Mouse (Mus musculus) MEL (cell line): ENCODE measurements around the gene Arhgap24. TPM values are rescaled to one million over a fixed set of nuclear protein-coding genes. Genes with fewer than 3 reads are reported as not detected.

Experiments used
- DNase-seq: peaks from one replicate; pipeline ENCODE4 v3.0.0; 2011; ENCODE audit warnings: low read depth, low spot score
- H3K27ac ChIP-seq: 2 replicates; pipeline ENCODE4 v1.5.1; 2012; ENCODE audit warnings: low read depth, mild to moderate bottlenecking, control low read depth, low read length, moderate library complexity; ENCODE audit not compliant: control insufficient read depth
- H3K27me3 ChIP-seq, 2 experiments: fragments of 150-350 bp in 1 of 2; sonication (generic) in 1 of 2; 2 replicates each; pipeline ENCODE4 v1.6.1; 2012; ENCODE audit warnings: low read length in 2 of 2, mild to moderate bottlenecking in 2 of 2, improper control_type of control experiment in 1 of 2, moderate library complexity in 1 of 2; ENCODE audit not compliant: insufficient read depth in 2 of 2, control insufficient read depth in 1 of 2
- H3K36me3 ChIP-seq, 2 experiments: 2 replicates each; pipeline ENCODE4 v1.6.1; 2012 to 2014; ENCODE audit warnings: low read length in 2 of 2, improper control_type of control experiment in 1 of 2, inconsistent platforms in 1 of 2, mild to moderate bottlenecking in 1 of 2; ENCODE audit not compliant: insufficient read depth in 2 of 2, control insufficient read depth in 1 of 2
- H3K4me1 ChIP-seq, 2 experiments: fragments of 150-350 bp in 1 of 2; sonication (generic) in 1 of 2; 2 replicates each; pipeline ENCODE4 v1.6.1; 2012; ENCODE audit warnings: low read length in 2 of 2, improper control_type of control experiment in 1 of 2, mild to moderate bottlenecking in 1 of 2; ENCODE audit not compliant: insufficient read depth in 2 of 2, control insufficient read depth in 1 of 2
- H3K4me3 ChIP-seq, 2 experiments: fragments of 150-350 bp in 1 of 2; sonication (generic) in 1 of 2; 2 replicates each; pipeline ENCODE4 v1.5.1; 2012; ENCODE audit warnings: low read depth in 2 of 2, low read length in 2 of 2, mild to moderate bottlenecking in 2 of 2, moderate library complexity in 2 of 2, control low read depth in 1 of 2, improper control_type of control experiment in 1 of 2; ENCODE audit not compliant: control insufficient read depth in 1 of 2, insufficient read depth in 1 of 2
- H3K79me2 ChIP-seq: 2 replicates; pipeline ENCODE4 v1.6.1; 2012; ENCODE audit warnings: mild to moderate bottlenecking, low read length, moderate library complexity; ENCODE audit not compliant: control insufficient read depth, poor library complexity, insufficient read depth
- H3K9ac ChIP-seq: 2 replicates; pipeline ENCODE4 v1.6.1; 2012; ENCODE audit warnings: low read depth, mild to moderate bottlenecking, control low read depth, low read length, moderate library complexity; ENCODE audit not compliant: control insufficient read depth, poor library complexity, severe bottlenecking
- H3K9me3 ChIP-seq: fragments of 150-350 bp; sonication (generic); replicated peaks from 2 replicates; pipeline ENCODE4 v1.6.1; 2012; ENCODE audit warnings: mild to moderate bottlenecking, low read length, improper control_type of control experiment, moderate library complexity; ENCODE audit not compliant: insufficient read depth
- BHLHE40 ChIP-seq: IDR thresholded peaks from 2 replicates; pipeline ENCODE4 v1.6.1; 2012; ENCODE audit warnings: low read depth, mild to moderate bottlenecking, inconsistent platforms, low read length, improper control_type of control experiment, borderline replicate concordance
- CHD1 ChIP-seq: IDR thresholded peaks from 2 replicates; pipeline ENCODE4 v1.6.1; 2012; ENCODE audit warnings: low read depth, mild to moderate bottlenecking, inconsistent platforms, low read length, improper control_type of control experiment
- CTCF ChIP-seq, 3 experiments: IDR thresholded peaks in 2 of 3; conservative IDR thresholded peaks in 1 of 3; 2 replicates each; pipeline ENCODE4 v1.5.1; 2011 to 2012; ENCODE audit warnings: low read length in 3 of 3, low read depth in 2 of 3, mild to moderate bottlenecking in 2 of 3, improper control_type of control experiment in 1 of 3, inconsistent platforms in 1 of 3, mixed read lengths in 1 of 3, moderate library complexity in 1 of 3; ENCODE audit not compliant: control insufficient read depth in 1 of 3, insufficient read depth in 1 of 3, poor library complexity in 1 of 3, severe bottlenecking in 1 of 3
- E2F4 ChIP-seq: IDR thresholded peaks from 2 replicates; pipeline ENCODE4 v1.6.1; 2011; ENCODE audit warnings: low read depth, low read length, improper control_type of control experiment, borderline replicate concordance
- ELF1 ChIP-seq: IDR thresholded peaks from 2 replicates; pipeline ENCODE4 v1.6.1; 2014; ENCODE audit warnings: low read depth, mild to moderate bottlenecking, inconsistent platforms, low read length, improper control_type of control experiment, moderate library complexity
- ETS1 ChIP-seq: IDR thresholded peaks from 2 replicates; pipeline ENCODE4 v1.6.1; 2012; ENCODE audit warnings: low read depth, mild to moderate bottlenecking, inconsistent platforms, low read length, improper control_type of control experiment, moderate library complexity
- GABPA ChIP-seq: IDR thresholded peaks from 2 replicates; pipeline ENCODE4 v1.6.1; 2012; ENCODE audit warnings: low read depth, mild to moderate bottlenecking, inconsistent platforms, low read length, improper control_type of control experiment, moderate library complexity
- GATA1 ChIP-seq: IDR thresholded peaks from 2 replicates; pipeline ENCODE4 v1.6.1; 2011; ENCODE audit warnings: low read depth, low read length, improper control_type of control experiment
- HCFC1 ChIP-seq: IDR thresholded peaks from 2 replicates; pipeline ENCODE4 v1.6.1; 2012; ENCODE audit warnings: low read depth, mild to moderate bottlenecking, inconsistent platforms, low read length, improper control_type of control experiment, moderate library complexity
- JUND ChIP-seq: IDR thresholded peaks from 2 replicates; pipeline ENCODE4 v1.6.1; 2011; ENCODE audit warnings: low read depth, mild to moderate bottlenecking, improper control_type of control experiment, low read length
- MAX ChIP-seq: IDR thresholded peaks from 2 replicates; pipeline ENCODE4 v1.6.1; 2011; ENCODE audit warnings: low read length, improper control_type of control experiment
- MXI1 ChIP-seq: IDR thresholded peaks from 2 replicates; pipeline ENCODE4 v1.6.1; 2011; ENCODE audit warnings: mild to moderate bottlenecking, low read depth, low read length, improper control_type of control experiment
- MYC ChIP-seq: IDR thresholded peaks from 2 replicates; pipeline ENCODE4 v1.6.1; 2011; ENCODE audit warnings: low read depth, mild to moderate bottlenecking, low read length, improper control_type of control experiment, moderate library complexity
- NELFE ChIP-seq: IDR thresholded peaks from 2 replicates; pipeline ENCODE4 v1.6.1; 2011; ENCODE audit warnings: low read depth, low read length, improper control_type of control experiment
- NRF1 ChIP-seq: IDR thresholded peaks from 2 replicates; pipeline ENCODE4 v1.6.1; 2014; ENCODE audit warnings: low read depth, mild to moderate bottlenecking, inconsistent platforms, low read length, improper control_type of control experiment, moderate library complexity; ENCODE audit not compliant: poor library complexity, insufficient read depth, severe bottlenecking
- POLR2AphosphoS5 ChIP-seq: IDR thresholded peaks from 2 replicates; pipeline ENCODE4 v1.6.1; 2012; ENCODE audit warnings: low read depth, borderline replicate concordance, mild to moderate bottlenecking, inconsistent platforms, low read length, moderate library complexity, mixed read lengths
- RAD21 ChIP-seq: IDR thresholded peaks from 2 replicates; pipeline ENCODE4 v1.6.1; 2011; ENCODE audit warnings: mild to moderate bottlenecking, low read depth, low read length, improper control_type of control experiment
- SIN3A ChIP-seq: IDR thresholded peaks from 2 replicates; pipeline ENCODE4 v1.6.1; 2012; ENCODE audit warnings: low read length, improper control_type of control experiment, inconsistent platforms
- TBP ChIP-seq: IDR thresholded peaks from 2 replicates; pipeline ENCODE4 v1.8.0; 2011; ENCODE audit warnings: low read depth, low read length, improper control_type of control experiment
- TCF12 ChIP-seq: IDR thresholded peaks from 2 replicates; pipeline ENCODE4 v1.6.1; 2014; ENCODE audit warnings: low read depth, mild to moderate bottlenecking, inconsistent platforms, low read length, improper control_type of control experiment, moderate library complexity
- USF1 ChIP-seq: IDR thresholded peaks from 2 replicates; pipeline ENCODE4 v1.6.1; 2014; ENCODE audit warnings: low read depth, mild to moderate bottlenecking, inconsistent platforms, low read length, improper control_type of control experiment, moderate library complexity
- ZC3H11A ChIP-seq: IDR thresholded peaks from 2 replicates; pipeline ENCODE4 v1.6.1; 2012; ENCODE audit warnings: low read depth, mild to moderate bottlenecking, inconsistent platforms, low read length, improper control_type of control experiment
- ZMIZ1 ChIP-seq: IDR thresholded peaks from 2 replicates; pipeline ENCODE4 v1.6.1; 2012; ENCODE audit warnings: low read depth, mild to moderate bottlenecking, inconsistent platforms, low read length, improper control_type of control experiment, moderate library complexity
- ZNF384 ChIP-seq: IDR thresholded peaks from 2 replicates; pipeline ENCODE4 v1.6.1; 2012; ENCODE audit warnings: low read depth, mild to moderate bottlenecking, inconsistent platforms, low read length, improper control_type of control experiment
- polyA plus RNA-seq, 2 experiments: library from polyadenylated mRNA; stranded (reverse) in 1 of 2; unstranded in 1 of 2; fragments of >175 nt in 1 of 2; fragments of >200 nt in 1 of 2; gene quantifications; 2 replicates each; pipeline versions ENCODE4 v1.2.1 to v1.2.4; 2012; ENCODE audit warnings: low replicate concordance in 2 of 2, low read depth in 1 of 2; ENCODE audit not compliant: insufficient read length in 2 of 2, insufficient read depth in 1 of 2, missing spikeins in 1 of 2
- total RNA-seq: library from RNA; depleted of rRNA; stranded (reverse); fragments of 300-350 nt; gene quantifications from 2 replicates; pipeline ENCODE4 v1.2.3, GENCODE M21; 2012

Gene Arhgap24
- total and polyA plus RNA-seq, 3 experiments: not detected

- Histone ChIP-seq H3K4me3 (no peak overlapping the region), H3K79me2 (no peaks in the 10 kb centered on the region), H3K36me3 (no peaks in the 10 kb centered on the region), H3K9me3 (no peaks in the 10 kb centered on the region), H3K9ac (no peak overlapping the region), H3K27ac (no peak overlapping the region), H3K27me3 (no peaks in the 10 kb centered on the region), H3K4me1 (no peaks in the 10 kb centered on the region)
- DNase-seq: no peak
- TF ChIP-seq ZNF384 (no peak), TCF12 (no peak), ELF1 (no peak), NRF1 (no peak), HCFC1 (no peak), USF1 (no peak), RAD21 (no peak), MYC (no peak), MXI1 (no peak), POLR2AphosphoS5 (no peak)
- TF ChIP-seq, all 39 proteins: peak for 0
Measured at GRCm38 (mm10) chr5:102767822-102768221, 286.6 kb downstream of the Arhgap24 start.

- no peak overlapping the region for H3K27ac ChIP-seq
- no peaks in the 10 kb centered on the region for H3K4me1 ChIP-seq
- no peaks in the 10 kb centered on the region for H3K9me3 ChIP-seq
- no peak for DNase-seq
- no peaks in the 10 kb centered on the region for H3K79me2 ChIP-seq
- no peak overlapping the region for H3K9ac ChIP-seq
- H3K27me3 ChIP-seq: no peaks in the 10 kb centered on the region
- TF ChIP-seq TBP (no peak), BHLHE40 (no peak), NRF1 (no peak)
- no peak overlapping the region for H3K4me3 ChIP-seq
- no peaks in the 10 kb centered on the region for H3K36me3 ChIP-seq
Measured at GRCm38 (mm10) chr5:102768385-102769080, 287.3 kb downstream of the Arhgap24 start.

GRCm38 (mm10) chr5:102770611-102771010, 289.4 kb downstream of the Arhgap24 start:
- Histone ChIP-seq H3K9me3 (no peaks in the 10 kb centered on the region), H3K27me3 (no peaks in the 10 kb centered on the region), H3K79me2 (no peaks in the 10 kb centered on the region), H3K27ac (no peak overlapping the region), H3K9ac (no peak overlapping the region), H3K4me1 (no peaks in the 10 kb centered on the region), H3K4me3 (no peak overlapping the region), H3K36me3 (no peaks in the 10 kb centered on the region)
- TF ChIP-seq GABPA: no peak
- TF ChIP-seq JUND: no peak
- TF ChIP-seq SIN3A: no peak
- TF ChIP-seq CTCF (IDR thresholded peaks at IDR 0.05 in 2 of 3, conservative IDR thresholded peaks at IDR 0.05 in 1 of 3; ENCODE audit: control insufficient read depth in 1 of 3, insufficient read depth in 1 of 3, low read depth in 2 of 3, low read length in 3 of 3, poor library complexity in 1 of 3, severe bottlenecking in 1 of 3): no peak
- TF ChIP-seq ZC3H11A: no peak
- TF ChIP-seq ZMIZ1: no peak
- no peak for TF ChIP-seq NELFE
- no peak for TF ChIP-seq MYC
- no peak for TF ChIP-seq MAX
- TF ChIP-seq POLR2AphosphoS5: no peak
- TF ChIP-seq MXI1: no peak
- TF ChIP-seq USF1: no peak
- no peak for TF ChIP-seq ZNF384
- no peak for TF ChIP-seq GATA1
- TF ChIP-seq ETS1: no peak
- no peak for TF ChIP-seq RAD21
- TF ChIP-seq CHD1: no peak
- no peak for TF ChIP-seq E2F4
- no peak for DNase-seq
